In the genomic region with DNA sequence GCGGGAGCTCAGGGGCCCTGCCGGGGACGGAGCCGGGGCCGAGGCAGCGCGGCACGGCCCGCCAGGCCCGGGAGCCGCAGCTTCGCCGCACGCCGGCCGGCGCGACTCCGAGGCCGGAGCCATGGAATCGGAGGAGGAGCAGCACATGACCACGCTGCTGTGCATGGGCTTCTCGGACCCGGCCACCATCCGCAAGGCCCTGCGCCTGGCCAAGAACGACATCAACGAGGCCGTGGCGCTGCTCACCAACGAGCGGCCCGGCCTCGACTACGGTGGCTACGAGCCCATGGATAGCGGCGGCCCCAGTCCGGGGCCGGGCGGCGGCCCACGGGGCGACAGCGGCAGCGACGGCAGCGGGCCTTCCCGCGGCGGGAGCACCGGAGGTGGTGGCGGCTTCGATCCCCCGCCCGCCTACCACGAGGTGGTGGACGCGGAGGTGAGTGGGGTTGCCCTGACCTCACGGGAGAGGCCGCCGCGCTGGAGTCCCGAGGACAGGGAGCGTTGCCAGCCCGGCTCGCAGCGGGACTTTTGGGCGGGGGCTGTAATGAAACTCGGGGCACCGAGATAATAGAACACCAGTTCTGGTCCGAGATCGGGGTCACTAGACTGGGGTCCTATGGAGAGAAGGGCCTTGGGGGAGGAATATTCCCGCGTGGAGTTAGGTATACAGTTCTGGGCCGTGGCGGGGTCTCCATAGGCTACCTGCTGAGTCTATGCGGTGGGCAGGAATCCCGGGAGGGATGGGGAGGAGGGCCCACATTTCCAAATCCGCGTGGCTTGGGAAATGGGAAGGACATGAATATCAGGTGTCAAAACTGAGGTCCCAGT, we compare ENCODE assay signal across 8 mouse cellular contexts. TPM values are rescaled to one million over a fixed set of nuclear protein-coding genes. Genes with fewer than 3 reads are reported as not detected.
A peak's percentile ranks its signal among the peaks of the same experiment; 100 is the strongest.
DNase-seq lines count a peak whose midpoint lies in the region; ATAC-seq and TF ChIP-seq lines count a peak whose summit lies in the region.

No protein-coding gene starts in this region.

- in situ Hi-C loops in Patski (cut with MboI; ENCODE audit: low pct_unique_long_range_greater_than_20kb) = loop anchor here (10.0 kb wide), 1 partner anchor 62 kb away; no protein-coding TSS in a partner anchor

- CTCF ChIA-PET in Patski (lab: Charles Lee) = no interaction called here

- ATAC-seq in Patski = peak; percentile 65
- peak; percentile 72 for ATAC-seq in frontal cortex, adult (ENCODE audit: low TSS enrichment)

- DNase-seq in Patski (ENCODE audit: low read depth, low spot score) = no peak
- peak; percentile 56 for DNase-seq in cerebellum, adult 9-10 months
- peak; percentile 69 for DNase-seq in heart, postnatal 4 days
- peak; percentile 30 for DNase-seq in layer of hippocampus, adult 9-11 months
- DNase-seq in lung, postnatal 14 days = peak; percentile 45
- DNase-seq in retina, postnatal 7 days (ENCODE audit: low read depth, low spot score) = peak; percentile 21
- DNase-seq in yolk sac, embryonic 10.5 days (ENCODE audit: low spot score) = peak; percentile 69

- no peak for TF ChIP-seq CTCF in Patski (IDR thresholded peaks at IDR 0.05)

- no peaks in the 10 kb centered on the region for H3K27me3 ChIP-seq in Patski

- POLR2A ChIA-PET in Patski (lab: Charles Lee) = no interaction called here

RNA-seq across cellular contexts. Expression of gene Usp24, which starts 0.6 kb away (rescaled TPM):
- polyA plus RNA-seq in Patski (2021) = 28.4 TPM
- 10 to 100 TPM; 39.2 to 40.3 TPM for total RNA-seq in heart, postnatal 4 days (2021)
